Mouse (Mus musculus) adrenal gland, postnatal 10 days (tissue): ENCODE measurements around the gene Ncapg. TPM values are rescaled to one million over a fixed set of nuclear protein-coding genes. Genes with fewer than 3 reads are reported as not detected.
"Not testable (repeated sequence)": the region's sequence is repeated elsewhere in the genome, so short reads cannot be mapped to it uniquely, and the experiment has no call there.

Experiments used
- DNase-seq: peaks from one replicate; pipeline ENCODE4 v3.0.0; 2021; ENCODE audit warnings: mixed read lengths
- long read RNA-seq, 2 experiments: library from polyadenylated mRNA; stranded (forward); transcript quantifications; one replicate each; pipeline ENCODE4 v2.0.0; 2021
- total RNA-seq, 2 experiments: library from RNA; stranded (reverse); gene quantifications; 2 replicates each; pipeline ENCODE4 v1.2.3; 2021

The Ncapg gene
- 10 to 100 TPM in 1 of 2 experiments, 1 to 10 TPM in 1; 8.7 to 13.1 TPM for total RNA-seq
- long read RNA-seq, experiment 1, transcript Ncapg-201 (21 exons, 3,703 nt), result major isoform, 7 of 7 reads
- long read RNA-seq, experiment 1, partial matches to known transcripts, result 0 of 7 reads
- long read RNA-seq, experiment 1, other reads (novel, unspliced or antisense), result 0 of 7 reads
- long read RNA-seq, experiment 2, transcript Ncapg-201 (21 exons, 3,703 nt), result major isoform, 7 of 9 reads
- long read RNA-seq, experiment 2, partial matches to known transcripts, result 1 of 9 reads
- long read RNA-seq, experiment 2, other reads (novel, unspliced or antisense), result 1 of 9 reads

DNA sequence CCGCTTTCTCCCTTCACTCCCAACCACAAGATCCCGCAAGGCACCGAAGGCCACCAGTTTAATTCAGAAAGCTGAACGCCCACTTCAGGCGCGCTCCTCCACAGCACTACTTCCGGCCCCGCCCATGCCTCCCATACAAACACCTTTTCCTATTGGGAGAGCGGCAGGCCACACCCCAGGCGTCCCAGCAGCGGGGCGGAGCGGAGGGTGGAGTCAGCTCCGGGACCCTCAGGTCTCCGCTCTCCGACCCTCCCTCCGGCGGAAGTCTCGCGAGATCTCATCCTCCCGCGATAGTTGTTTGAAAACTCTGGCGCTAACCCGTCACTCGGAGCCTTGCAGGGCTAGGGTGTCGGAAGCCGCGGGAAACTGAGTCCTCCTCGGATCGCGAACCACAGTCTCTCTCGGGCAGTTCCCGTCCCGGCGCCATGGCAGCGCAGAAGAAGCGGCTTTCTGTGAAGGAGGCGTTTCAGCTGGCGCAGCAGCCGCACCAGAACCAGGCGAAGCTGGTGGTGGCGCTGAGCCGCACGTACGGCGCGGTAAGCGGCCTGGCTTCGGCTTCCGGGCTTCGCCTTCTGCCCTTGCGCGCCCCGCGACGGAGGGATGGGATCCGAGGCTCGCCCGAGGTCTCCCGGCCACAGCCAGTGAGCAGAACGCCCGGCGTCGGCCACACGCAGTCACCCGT, at the start of gene Ncapg:
Gene Ncapg, plus strand, starts transcription at position 322 of the 682 bp plus-strand sequence.
- DNase-seq, result peak; percentile 100

DNA sequence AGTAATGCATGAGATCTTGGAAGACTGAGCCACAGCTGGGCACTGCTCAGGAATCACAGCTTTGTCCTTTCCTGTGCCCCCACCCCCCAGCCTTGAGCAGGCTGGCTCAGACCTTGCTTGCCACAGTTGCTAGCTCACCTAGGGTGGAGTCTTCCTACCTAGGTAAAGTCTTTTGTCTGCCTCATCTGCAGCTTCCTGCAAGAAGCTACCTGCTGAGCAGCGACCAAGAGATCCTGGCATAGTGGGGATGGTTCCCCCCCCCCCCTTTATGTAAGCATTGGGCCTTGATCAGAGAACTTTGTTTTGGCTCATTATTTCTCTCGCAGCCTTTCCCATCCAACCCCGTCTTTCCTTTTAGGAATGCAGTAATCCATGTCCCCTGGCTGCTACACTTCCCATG, 48.2 kb upstream of the Ncapg start:
- no peak for DNase-seq

DNA sequence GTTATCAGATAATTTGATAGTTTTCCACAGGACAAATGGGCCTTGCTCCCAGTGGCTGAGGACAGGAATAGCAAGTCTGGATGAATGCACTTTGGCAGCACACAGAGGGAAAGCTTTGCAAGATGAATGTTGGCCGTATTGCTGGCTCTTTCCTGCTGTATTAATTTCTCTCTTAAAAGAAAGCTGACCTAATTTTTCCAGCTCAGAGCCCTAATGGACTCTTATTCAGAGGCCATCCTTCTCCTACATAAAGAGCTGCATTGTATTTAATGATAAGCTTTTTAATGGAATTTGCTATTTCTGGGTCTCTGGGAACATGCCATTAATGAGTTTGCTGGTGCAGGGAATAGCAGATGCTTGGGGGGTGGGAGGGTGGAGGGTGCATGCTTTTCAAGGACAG, 41.9 kb upstream of the Ncapg start:
- no peak for DNase-seq

DNA sequence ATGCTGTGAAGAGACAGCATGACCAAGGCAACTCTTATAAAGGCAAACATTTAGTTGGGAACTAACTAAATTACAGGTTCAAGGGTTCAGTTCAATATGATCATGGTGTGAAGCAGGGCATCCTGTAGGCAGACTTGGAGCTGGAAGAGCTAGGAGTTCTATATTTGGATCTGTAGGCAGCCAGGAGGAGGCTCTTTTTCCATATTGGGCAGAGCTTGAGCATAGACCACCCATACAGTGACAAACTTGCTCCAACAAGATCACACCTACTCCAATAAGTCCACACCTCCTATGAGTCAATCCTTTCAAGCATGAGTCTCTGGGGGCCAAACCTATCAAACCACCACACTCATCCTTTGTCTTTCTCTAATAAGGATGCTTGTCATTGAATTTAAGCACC, 40.2 kb upstream of the Ncapg start:
- DNase-seq, result no peak

DNA sequence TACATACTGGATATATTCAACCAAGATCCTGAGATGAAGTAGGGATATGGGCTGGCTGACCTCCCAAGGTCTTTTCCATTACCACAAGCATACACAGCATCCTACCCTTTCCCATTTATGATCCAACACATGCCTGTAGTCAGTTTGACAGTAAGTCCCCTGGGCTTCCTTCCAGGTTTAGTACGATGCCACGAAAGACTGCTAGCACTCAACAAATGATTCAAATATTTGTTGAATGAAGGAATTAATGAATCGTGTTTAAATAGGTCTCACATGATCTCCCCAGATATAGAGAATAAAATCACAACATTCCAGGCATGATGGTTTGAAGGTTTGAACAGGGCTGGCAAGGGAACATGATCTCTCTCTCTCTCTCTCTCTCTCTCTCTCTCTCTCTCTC, 31.3 kb upstream of the Ncapg start:
- DNase-seq, result no peak

DNA sequence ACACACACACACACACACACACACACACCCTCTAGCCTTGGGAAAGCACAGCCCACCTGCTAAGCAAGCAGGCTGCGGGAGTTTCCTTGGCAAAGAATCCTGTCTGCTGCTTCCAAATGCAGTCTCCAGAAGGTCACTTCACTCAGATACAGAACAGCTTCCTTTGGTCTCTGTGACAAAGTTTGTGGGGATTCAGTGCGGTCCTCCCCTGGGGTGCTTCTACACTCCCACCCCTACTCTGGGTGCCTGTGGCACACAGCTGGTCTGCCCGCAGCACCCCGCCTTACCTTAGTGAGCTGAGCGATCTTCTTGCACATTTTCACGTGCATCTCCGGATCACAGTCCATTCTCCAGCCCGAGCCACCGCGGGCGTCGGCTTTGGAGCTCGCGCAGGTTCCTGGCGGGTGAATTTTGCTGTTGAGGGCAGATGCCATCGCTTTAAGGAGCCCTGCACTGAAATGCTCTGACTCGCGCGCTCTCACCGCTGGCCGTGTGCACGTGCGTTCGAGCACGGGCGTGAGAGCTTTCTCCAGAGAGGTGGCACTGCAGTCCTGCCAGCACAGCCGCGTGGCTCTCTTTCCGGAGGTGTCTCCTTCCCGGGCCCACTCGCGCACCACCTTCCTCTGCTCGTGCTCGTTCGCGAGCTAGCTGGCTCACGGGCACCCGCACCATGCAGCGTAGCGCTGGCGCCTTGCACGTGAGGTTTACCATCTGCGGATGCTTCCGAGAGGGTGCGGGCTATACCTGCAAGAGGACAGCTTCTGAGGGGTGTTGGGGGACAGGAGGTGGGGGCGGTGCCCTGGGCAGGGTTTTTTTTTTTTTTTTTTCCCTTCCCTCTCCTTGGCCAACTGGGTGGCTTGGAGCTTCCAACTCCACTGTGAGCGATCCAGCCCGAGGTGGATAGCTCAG, 30.7 kb upstream of the Ncapg start, which contains the start of gene Fam184b:
Gene Fam184b, minus strand, starts transcription at position 809 of the 909 bp plus-strand sequence.
- DNase-seq, result peak; percentile 54

DNA sequence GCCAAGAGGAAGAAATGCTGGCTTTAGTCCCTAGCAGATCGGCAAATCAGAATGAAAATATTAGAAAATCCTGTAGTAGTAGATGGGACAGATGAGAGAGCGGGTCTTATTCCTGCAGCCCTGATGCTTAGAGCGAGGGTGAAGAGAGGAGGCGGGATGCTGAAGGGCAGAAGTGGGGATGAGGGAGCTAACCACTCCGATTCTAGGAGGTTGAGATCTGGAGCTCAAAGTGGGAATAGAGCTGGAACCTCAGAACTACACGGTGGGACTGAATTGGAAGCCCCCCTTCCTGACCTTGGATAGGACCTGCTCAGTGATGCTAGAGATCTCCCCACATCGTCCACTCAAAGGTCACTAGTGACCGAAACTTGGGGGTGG, 30.0 kb upstream of the Ncapg start:
- no peak for DNase-seq

DNA sequence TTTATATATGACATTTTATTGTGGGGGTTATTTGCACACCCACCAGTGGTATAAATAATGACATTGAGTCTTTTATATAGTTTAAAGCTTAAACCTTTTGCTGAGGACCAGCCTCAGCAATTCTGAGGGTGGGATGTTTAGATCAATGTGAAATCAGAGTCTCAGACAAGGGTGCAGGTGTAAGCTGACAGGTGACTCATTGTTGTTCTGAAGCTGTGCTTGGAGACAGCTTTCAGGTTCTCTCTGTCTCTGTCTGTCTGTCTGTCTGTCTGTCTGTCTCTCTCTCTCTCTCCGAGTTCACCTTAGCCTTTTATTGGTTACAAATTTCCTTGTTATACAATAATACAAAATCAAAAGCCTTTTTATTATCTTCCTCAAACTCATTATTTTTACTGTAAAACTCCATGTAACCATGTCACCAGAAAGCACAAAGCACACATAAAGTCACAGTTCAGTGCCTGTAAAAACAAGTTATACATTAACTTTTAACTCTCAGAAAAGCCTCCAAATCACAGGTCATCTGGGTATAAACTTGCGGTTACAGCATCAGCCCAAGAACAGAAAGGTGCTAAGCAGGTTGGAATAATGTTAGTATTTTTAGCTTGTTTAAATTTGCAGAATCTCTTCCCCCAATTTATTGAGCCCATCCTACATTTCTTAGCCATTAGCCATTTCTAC, 18.6 kb upstream of the Ncapg start:
- DNase-seq, result no peak

DNA sequence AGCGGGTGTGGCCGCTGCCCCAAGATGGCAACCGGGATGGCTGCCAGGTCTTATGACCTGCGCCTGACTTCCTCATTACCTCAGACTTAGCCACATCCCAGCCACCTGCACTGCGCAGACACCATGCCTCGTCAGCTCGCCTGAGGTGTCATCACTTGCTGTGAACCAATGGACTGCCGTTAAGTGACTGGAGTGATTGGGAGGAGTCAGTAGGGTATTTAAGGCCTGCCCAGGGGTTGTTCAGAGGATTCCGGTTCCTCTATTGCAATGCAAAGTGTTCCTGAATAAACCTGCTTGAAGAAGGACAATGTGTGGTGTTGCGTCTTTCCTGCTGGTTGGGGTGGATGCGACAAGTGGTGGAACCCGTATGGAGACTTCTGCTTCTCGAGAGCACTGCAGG, 11.3 kb upstream of the Ncapg start:
- DNase-seq, result not testable (repeated sequence)

DNA sequence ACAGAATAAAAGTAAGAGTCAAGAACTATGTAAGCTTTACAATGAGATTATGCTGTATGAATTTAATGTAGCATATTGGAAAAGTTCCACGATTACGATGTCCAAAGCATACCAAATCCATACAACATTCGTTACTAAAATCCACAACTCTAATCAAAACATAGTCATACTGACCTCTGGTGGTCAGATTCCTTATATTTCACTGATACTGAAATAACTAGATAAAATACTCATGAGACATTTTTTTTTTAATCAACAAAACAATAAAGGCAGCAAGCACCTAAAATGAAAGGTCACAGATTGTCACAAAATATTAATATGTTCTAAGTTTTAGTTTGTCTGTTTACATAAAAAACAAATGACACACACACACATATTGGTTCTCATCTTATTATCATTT, 1.4 kb upstream of the Ncapg start:
- no peak for DNase-seq

DNA sequence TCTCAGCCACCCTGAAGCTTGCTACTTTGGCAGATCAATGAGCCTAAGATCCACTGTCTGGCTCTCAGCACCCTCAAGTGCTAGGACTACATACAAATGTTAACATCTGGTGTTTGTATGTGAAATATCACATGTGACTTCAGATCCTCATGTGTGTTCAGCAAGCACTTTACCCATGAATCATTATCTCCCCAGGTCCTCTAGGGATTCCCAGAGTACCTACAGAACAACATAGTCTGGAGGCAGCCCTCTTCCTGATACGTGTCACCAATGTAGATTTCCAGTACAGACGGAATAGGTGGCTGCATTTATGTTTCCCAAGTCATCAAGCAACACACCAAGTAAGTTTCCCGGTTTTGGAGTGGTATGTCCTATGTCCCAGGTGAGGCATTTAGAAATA, 888 bp upstream of the Ncapg start:
- peak; percentile 1 for DNase-seq

DNA sequence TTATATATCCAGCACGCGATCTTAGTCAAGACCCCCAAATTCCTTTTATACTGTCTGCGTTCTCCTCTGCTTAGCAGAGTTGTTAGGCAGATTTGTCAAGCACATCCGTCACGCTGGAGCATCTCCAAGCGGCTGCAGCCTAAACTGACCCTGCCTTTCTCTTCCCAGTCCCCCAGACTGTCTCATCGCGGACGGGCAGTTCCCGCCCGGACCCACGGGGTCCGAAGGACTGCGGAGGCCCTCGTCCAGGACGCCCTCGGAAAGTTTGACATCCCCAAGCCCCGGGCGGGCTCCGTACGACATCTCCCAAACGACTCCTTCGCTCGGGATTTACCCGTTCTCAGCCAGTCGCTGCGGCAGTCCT, 503 bp upstream of the Ncapg start:
- DNase-seq, result no peak

DNA sequence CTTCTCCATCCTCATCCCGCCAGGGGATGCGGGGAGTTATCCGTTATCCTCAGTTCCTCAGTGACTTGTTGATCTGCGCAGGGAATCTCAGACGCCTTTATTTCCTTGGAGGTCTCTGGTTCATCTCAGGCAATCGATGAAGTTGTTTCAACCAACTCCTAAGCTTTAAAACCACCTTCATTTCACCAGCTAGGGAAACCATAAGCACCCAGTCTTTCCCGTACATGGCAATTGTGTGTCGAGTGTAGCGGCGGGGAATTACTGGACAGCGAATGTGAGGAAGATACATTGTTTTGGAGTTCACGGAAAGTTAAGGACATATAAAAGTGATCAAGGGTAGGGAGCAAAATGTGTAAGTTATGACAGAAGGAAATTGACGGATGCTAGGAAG, 556 bp downstream of the Ncapg start:
- DNase-seq, result no peak

DNA sequence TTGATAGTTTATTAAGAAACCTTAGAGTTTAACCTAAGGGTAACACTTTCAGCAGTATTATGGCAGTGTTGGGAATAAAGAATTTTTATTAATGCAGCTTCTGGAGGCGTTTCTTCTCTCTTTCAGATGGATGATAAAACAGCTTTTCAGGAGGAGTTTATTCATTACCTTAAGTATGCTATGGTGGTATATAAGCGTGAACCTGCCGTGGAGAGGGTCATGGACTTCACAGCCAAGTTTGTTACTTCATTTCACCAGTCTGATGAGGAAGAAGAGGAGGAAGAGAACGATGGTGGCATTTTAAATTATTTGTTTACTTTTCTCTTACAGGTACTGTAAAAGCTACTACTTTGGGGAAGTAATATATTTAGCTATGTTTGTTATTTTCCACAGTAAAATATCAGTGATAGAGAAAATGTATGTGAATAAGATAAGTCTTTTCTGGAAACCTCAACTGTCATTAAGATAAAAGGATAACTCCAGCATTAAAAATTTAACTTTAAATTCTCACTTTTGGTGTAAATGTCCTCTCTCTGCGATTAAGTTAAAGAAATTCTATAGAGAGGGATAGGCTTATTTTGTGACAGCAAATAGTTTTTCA, 1.3 kb downstream of the Ncapg start:
- DNase-seq, result no peak

DNA sequence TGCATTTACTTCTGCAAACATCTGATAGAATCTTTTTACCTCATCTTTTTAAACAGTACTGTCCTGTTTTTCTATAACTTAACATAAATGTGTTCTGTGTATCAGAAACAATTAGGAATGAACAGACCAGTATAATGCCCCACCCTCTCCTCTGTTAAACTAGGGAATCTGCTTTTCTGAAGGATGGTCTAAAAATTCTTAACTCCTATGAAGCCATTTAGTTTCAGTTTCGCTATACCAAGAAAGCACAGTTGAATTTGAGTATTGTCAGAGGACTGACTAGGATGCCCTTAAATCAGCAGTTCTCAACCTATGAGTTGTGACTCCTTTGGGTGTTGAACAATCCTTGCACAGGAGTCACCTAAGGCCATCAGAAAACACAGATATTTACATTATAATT, 5.3 kb downstream of the Ncapg start:
- no peak for DNase-seq

DNA sequence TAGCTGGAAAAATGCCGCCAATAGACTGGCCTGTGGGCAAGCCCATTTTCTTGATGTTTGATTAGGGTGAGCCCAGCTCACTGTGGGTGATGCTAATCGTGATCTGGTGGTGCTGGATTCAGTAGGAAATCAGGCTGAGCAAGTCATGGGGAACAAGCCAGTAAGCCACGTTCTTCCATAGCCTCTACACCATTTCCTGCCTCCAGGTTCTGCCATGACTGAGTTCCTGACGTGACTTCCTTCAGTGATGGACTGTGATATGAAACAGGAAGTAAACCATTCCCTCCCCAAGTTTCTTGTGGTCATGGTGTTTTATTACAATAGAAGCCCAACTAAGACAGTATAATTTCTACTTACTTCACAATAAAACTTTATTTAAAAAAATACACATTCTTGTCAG, 7.9 kb downstream of the Ncapg start:
- no peak for DNase-seq

DNA sequence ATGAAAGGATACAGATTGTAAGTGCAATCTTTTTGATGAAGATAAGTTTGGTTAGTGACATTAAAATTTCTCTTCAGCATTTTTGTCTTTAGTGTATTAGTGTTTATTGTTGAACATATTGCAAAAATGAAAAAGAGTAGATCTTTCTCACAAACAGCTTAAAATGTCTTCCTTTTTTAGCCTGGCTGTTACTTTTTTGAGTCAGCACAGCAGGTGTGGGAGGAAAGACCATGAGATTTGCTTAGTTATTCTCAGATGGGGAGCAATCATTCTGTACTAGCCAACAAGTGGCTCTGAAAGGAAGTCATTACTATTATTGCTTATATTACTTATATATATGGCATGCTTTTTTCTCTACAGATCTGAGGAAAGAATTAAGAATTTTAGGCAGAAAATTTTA, 10.2 kb downstream of the Ncapg start:
- no peak for DNase-seq

DNA sequence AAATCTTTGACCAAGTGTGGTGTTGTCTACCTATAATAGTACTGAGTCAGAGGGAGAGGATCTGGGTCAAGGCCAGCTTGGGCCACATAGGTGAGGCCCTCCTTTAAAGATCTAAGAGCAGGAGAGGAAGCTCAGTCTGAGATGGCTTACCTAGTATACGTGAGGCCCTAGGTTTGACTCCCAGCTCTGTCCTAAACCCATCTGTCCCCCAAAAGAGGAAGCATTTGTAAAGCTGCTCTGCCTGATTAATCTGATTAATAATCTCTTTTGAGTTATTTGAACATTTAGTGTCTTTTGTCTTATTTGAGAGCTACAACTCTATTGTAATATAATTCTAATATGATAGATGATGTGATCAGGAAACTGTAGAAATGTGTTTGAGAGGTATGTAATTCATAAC, 13.7 kb downstream of the Ncapg start:
- DNase-seq, result no peak

DNA sequence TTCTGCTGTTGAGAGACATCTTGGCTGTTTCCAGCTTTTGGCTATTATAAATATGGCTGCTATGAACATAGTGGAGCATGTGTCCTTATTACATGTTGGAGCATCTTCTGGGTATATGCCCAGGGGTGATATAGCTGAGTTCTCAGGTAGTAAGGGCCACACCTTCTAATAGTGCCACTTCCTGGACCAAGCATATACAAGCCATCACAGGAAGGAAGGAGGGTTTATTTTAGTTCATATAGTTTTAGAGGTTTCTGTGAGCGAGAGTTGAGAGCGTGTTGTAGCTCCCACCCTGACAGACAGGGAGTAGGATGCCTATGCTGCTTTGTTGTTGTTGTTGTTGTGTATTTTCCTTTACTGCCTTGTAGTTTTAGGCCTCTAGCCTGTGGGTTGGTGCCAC, 15.5 kb downstream of the Ncapg start:
- DNase-seq, result no peak

DNA sequence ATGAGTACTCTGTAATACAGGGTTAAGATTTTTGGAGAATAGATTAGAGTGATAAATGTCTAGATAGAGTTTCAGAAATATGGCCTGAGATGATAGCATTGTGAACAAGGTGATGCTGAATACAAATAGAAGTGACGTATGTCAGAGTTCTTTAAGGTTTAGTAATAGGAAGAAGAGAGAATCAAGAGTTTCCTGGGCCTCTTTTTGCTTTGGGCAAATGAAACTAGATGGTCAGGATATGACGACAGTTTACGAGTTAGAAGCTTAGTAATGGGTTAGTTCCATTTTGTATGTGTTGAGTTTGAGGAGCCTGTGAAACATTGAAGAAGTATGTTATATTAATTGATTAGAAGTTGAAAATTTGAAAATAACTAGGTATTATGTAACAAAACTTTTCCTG, 16.5 kb downstream of the Ncapg start:
- no peak for DNase-seq

DNA sequence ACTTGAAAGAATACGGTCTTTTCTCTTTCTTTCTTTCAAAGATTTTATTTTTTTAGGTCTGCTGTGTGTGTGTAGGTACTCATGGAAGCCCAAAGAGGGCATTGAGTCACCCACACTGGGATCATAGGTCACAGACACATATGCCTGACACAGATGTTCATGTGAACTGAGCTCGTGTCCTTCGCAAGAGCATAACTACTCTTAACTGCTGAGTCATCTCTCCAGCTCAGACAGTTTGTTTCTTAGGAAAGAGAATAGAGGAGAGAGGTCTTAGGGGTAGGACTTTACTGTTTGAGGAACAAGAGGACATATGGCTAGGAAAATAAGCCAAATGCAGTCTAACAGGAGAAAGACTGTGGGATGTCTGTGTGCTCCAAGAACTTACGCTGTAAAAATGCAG, 19.4 kb downstream of the Ncapg start:
- DNase-seq, result no peak

DNA sequence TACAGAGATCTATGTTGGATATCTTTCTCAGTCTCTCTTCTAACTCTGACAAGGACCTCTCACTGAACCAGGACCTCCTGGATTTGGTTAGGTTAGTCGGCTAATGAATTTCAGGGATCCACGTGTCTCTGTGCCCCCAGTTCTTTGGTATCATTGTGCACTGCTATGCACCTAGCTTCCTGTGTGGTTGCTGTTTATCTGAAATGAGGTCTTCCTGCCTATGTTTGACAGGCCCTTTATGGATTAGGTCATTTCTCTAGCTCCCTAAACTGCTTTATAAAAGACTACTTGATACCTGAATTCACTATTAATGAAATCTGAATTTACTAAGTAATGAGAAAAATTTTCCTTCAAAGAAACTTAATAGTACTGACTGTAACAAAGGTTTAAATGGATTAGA, 21.1 kb downstream of the Ncapg start:
- DNase-seq, result no peak
